Mouse (Mus musculus): ENCODE data around the gene Gm15517. TPM values are rescaled to one million over a fixed set of nuclear protein-coding genes. Genes with fewer than 3 reads are reported as not detected.
"Not testable (repeated sequence)": the region's sequence is repeated elsewhere in the genome, so short reads cannot be mapped to it uniquely, and the experiment has no call there.

Gm15517 gene
- not detected in 2 replicates for polyA plus RNA-seq (2015; fragmentation: Nextera tagmentation; extraction: Ambion mirVana)

- Histone ChIP-seq H3K9me3 (replicated peaks; ENCODE audit: control insufficient read depth, low read length) (no peaks in the 10 kb centered on the region), H3K4me1 (ENCODE audit: control insufficient read depth, insufficient read depth, low read length) (0 out of 2 replicates have a peak, but pooled peaks cover 3% of the 10 kb centered on the region), H3K4me3 (ENCODE audit: low read length) (no peak within 1 kb of the TSS), H3K4me2 (ENCODE audit: low read depth, low read length) (no peak within 1 kb of the TSS), H3K27me3 (ENCODE audit: control insufficient read depth, insufficient read depth, low read length) (peaks cover 23% of the 10 kb centered on the region), H3K36me3 (ENCODE audit: control insufficient read depth, insufficient read depth) (no peaks in the 10 kb centered on the region), H3K27ac (ENCODE audit: low read length) (no peak within 1 kb of the TSS), H3K9ac (ENCODE audit: low read length) (no peak within 1 kb of the TSS)
- ATAC-seq (replicated peaks; ENCODE audit: extremely low read depth, insufficient read depth, low FRiP score) = no peak
- 43% methylated on average over 5 of the region's 5 CpGs for WGBS
Measured at GRCm38 (mm10) chr7:44261147-44261546, at the start of gene Gm15517. Gene Gm15517 (plus strand): TSS chr7:44261447.

GRCm38 (mm10) chr7:44215645-44216044, 45.6 kb upstream of the Gm15517 start, which contains the start of gene Klk1b5:
Gene Klk1b5 (plus strand): TSS chr7:44215945.
- no peaks in the 10 kb centered on the region; the same call in 1 of the 2 replicates for H3K27me3 ChIP-seq (ENCODE audit: control insufficient read depth, insufficient read depth, low read length)
- H3K9me3 ChIP-seq (replicated peaks; ENCODE audit: control insufficient read depth, low read length) = no peaks in the 10 kb centered on the region
- no peak within 1 kb of the TSS for H3K4me2 ChIP-seq (ENCODE audit: low read depth, low read length)
- H3K9ac ChIP-seq (ENCODE audit: low read length) = no peak within 1 kb of the TSS
- H3K27ac ChIP-seq (ENCODE audit: low read length) = no peak within 1 kb of the TSS
- no peak for ATAC-seq (replicated peaks; ENCODE audit: extremely low read depth, insufficient read depth, low FRiP score)
- H3K4me1 ChIP-seq (ENCODE audit: control insufficient read depth, insufficient read depth, low read length) = no peaks in the 10 kb centered on the region
- 67% methylated on average over 1 of the region's 1 CpGs for WGBS
- no peaks in the 10 kb centered on the region for H3K36me3 ChIP-seq (ENCODE audit: control insufficient read depth, insufficient read depth)
- no peak within 1 kb of the TSS for H3K4me3 ChIP-seq (ENCODE audit: low read length)

GRCm38 (mm10) chr7:44221601-44222000, 39.6 kb upstream of the Gm15517 start:
- H3K4me1 ChIP-seq (ENCODE audit: control insufficient read depth, insufficient read depth, low read length); H3K9ac ChIP-seq (ENCODE audit: low read length); H3K4me2 ChIP-seq (ENCODE audit: low read depth, low read length); H3K4me3 ChIP-seq (ENCODE audit: low read length); H3K27ac ChIP-seq (ENCODE audit: low read length); ATAC-seq (replicated peaks; ENCODE audit: extremely low read depth, insufficient read depth, low FRiP score); H3K27me3 ChIP-seq (ENCODE audit: control insufficient read depth, insufficient read depth, low read length); H3K36me3 ChIP-seq (ENCODE audit: control insufficient read depth, insufficient read depth); H3K9me3 ChIP-seq (replicated peaks; ENCODE audit: control insufficient read depth, low read length): not testable (repeated sequence)
- WGBS = 58% methylated on average over 8 of the region's 10 CpGs

GRCm38 (mm10) chr7:44222335-44222734, 38.9 kb upstream of the Gm15517 start:
- H3K4me3 ChIP-seq (ENCODE audit: low read length); ATAC-seq (replicated peaks; ENCODE audit: extremely low read depth, insufficient read depth, low FRiP score); H3K9ac ChIP-seq (ENCODE audit: low read length); H3K4me2 ChIP-seq (ENCODE audit: low read depth, low read length); H3K9me3 ChIP-seq (replicated peaks; ENCODE audit: control insufficient read depth, low read length); H3K4me1 ChIP-seq (ENCODE audit: control insufficient read depth, insufficient read depth, low read length); H3K36me3 ChIP-seq (ENCODE audit: control insufficient read depth, insufficient read depth); H3K27me3 ChIP-seq (ENCODE audit: control insufficient read depth, insufficient read depth, low read length); H3K27ac ChIP-seq (ENCODE audit: low read length): not testable (repeated sequence)
- 60% methylated on average over 6 of the region's 6 CpGs for WGBS

GRCm38 (mm10) chr7:44225076-44225475, 36.2 kb upstream of the Gm15517 start, which contains the start of gene Klk1:
Gene Klk1 (plus strand): TSS chr7:44225360.
- ATAC-seq (replicated peaks; ENCODE audit: extremely low read depth, insufficient read depth, low FRiP score) = no peak
- WGBS = 45% methylated on average over 1 of the region's 1 CpGs

GRCm38 (mm10) chr7:44235909-44236308, 25.3 kb upstream of the Gm15517 start, which contains the start of gene Gm36864:
Gene Gm36864 (plus strand): TSS chr7:44236177.
- 45% methylated on average over 3 of the region's 3 CpGs for WGBS
- ATAC-seq (replicated peaks; ENCODE audit: extremely low read depth, insufficient read depth, low FRiP score) = no peak

More at GRCm38 (mm10) chr7:44225076-44225475, 36.2 kb upstream of the Gm15517 start, which contains the start of gene Klk1:
- no peaks in the 10 kb centered on the region for H3K4me1 ChIP-seq (ENCODE audit: control insufficient read depth, insufficient read depth, low read length)
- no peak within 1 kb of the TSS for H3K4me3 ChIP-seq (ENCODE audit: low read length)
- H3K9me3 ChIP-seq (replicated peaks; ENCODE audit: control insufficient read depth, low read length) = no peaks in the 10 kb centered on the region
- no peaks in the 10 kb centered on the region for H3K36me3 ChIP-seq (ENCODE audit: control insufficient read depth, insufficient read depth)
- H3K27ac ChIP-seq (ENCODE audit: low read length) = no peak within 1 kb of the TSS
- H3K27me3 ChIP-seq (ENCODE audit: control insufficient read depth, insufficient read depth, low read length) = no peaks in the 10 kb centered on the region; the same call in 1 of the 2 replicates
- no peak within 1 kb of the TSS for H3K4me2 ChIP-seq (ENCODE audit: low read depth, low read length)
- no peak within 1 kb of the TSS for H3K9ac ChIP-seq (ENCODE audit: low read length)

GRCm38 (mm10) chr7:44239913-44240312, 21.3 kb upstream of the Gm15517 start:
- no peaks in the 10 kb centered on the region for H3K36me3 ChIP-seq (ENCODE audit: control insufficient read depth, insufficient read depth)
- H3K4me3 ChIP-seq (ENCODE audit: low read length) = no peak overlapping the region
- 41% methylated on average over 2 of the region's 2 CpGs for WGBS
- H3K27me3 ChIP-seq (ENCODE audit: control insufficient read depth, insufficient read depth, low read length) = no peaks in the 10 kb centered on the region
- no peaks in the 10 kb centered on the region for H3K9me3 ChIP-seq (replicated peaks; ENCODE audit: control insufficient read depth, low read length)
- no peak overlapping the region for H3K4me2 ChIP-seq (ENCODE audit: low read depth, low read length)
- H3K9ac ChIP-seq (ENCODE audit: low read length) = no peak overlapping the region
- H3K27ac ChIP-seq (ENCODE audit: low read length) = no peak overlapping the region
- ATAC-seq (replicated peaks; ENCODE audit: extremely low read depth, insufficient read depth, low FRiP score) = no peak
- no peaks in the 10 kb centered on the region for H3K4me1 ChIP-seq (ENCODE audit: control insufficient read depth, insufficient read depth, low read length)

More at GRCm38 (mm10) chr7:44235909-44236308, 25.3 kb upstream of the Gm15517 start, which contains the start of gene Gm36864:
- H3K9ac ChIP-seq (ENCODE audit: low read length) = no peak within 1 kb of the TSS
- H3K4me1 ChIP-seq (ENCODE audit: control insufficient read depth, insufficient read depth, low read length) = no peaks in the 10 kb centered on the region
- no peaks in the 10 kb centered on the region for H3K27me3 ChIP-seq (ENCODE audit: control insufficient read depth, insufficient read depth, low read length)
- no peak within 1 kb of the TSS for H3K27ac ChIP-seq (ENCODE audit: low read length)
- H3K36me3 ChIP-seq (ENCODE audit: control insufficient read depth, insufficient read depth) = no peaks in the 10 kb centered on the region
- no peak within 1 kb of the TSS for H3K4me2 ChIP-seq (ENCODE audit: low read depth, low read length)
- no peaks in the 10 kb centered on the region for H3K9me3 ChIP-seq (replicated peaks; ENCODE audit: control insufficient read depth, low read length)
- H3K4me3 ChIP-seq (ENCODE audit: low read length) = no peak within 1 kb of the TSS

- no peak overlapping the region for H3K27ac ChIP-seq (ENCODE audit: low read length)
- 42% methylated on average over 1 of the region's 1 CpGs for whole genome bisulfite sequencing
- H3K4me3 ChIP-seq (ENCODE audit: low read length) = no peak overlapping the region
- ATAC-seq (replicated peaks; ENCODE audit: extremely low read depth, insufficient read depth, low FRiP score) = no peak
- H3K4me2 ChIP-seq (ENCODE audit: low read depth, low read length) = no peak overlapping the region
- no peaks in the 10 kb centered on the region for H3K9me3 ChIP-seq (replicated peaks; ENCODE audit: control insufficient read depth, low read length)
- H3K4me1 ChIP-seq (ENCODE audit: control insufficient read depth, insufficient read depth, low read length) = peaks cover 5% of the 10 kb centered on the region; the same call in 1 of the 2 replicates
- H3K27me3 ChIP-seq (ENCODE audit: control insufficient read depth, insufficient read depth, low read length) = no peaks in the 10 kb centered on the region
- no peaks in the 10 kb centered on the region for H3K36me3 ChIP-seq (ENCODE audit: control insufficient read depth, insufficient read depth)
- no peak overlapping the region for H3K9ac ChIP-seq (ENCODE audit: low read length)
Measured at GRCm38 (mm10) chr7:44240712-44241111, 20.5 kb upstream of the Gm15517 start.

GRCm38 (mm10) chr7:44241163-44241562, 20.1 kb upstream of the Gm15517 start:
- no peak overlapping the region for H3K4me2 ChIP-seq (ENCODE audit: low read depth, low read length)
- H3K27me3 ChIP-seq (ENCODE audit: control insufficient read depth, insufficient read depth, low read length) = no peaks in the 10 kb centered on the region
- H3K4me3 ChIP-seq (ENCODE audit: low read length) = no peak overlapping the region
- no peak for ATAC-seq (replicated peaks; ENCODE audit: extremely low read depth, insufficient read depth, low FRiP score)
- no peak overlapping the region for H3K9ac ChIP-seq (ENCODE audit: low read length)
- 49% methylated on average over 2 of the region's 2 CpGs for WGBS
- no peaks in the 10 kb centered on the region for H3K9me3 ChIP-seq (replicated peaks; ENCODE audit: control insufficient read depth, low read length)
- no peak overlapping the region for H3K27ac ChIP-seq (ENCODE audit: low read length)
- H3K36me3 ChIP-seq (ENCODE audit: control insufficient read depth, insufficient read depth) = no peaks in the 10 kb centered on the region
- peaks cover 5% of the 10 kb centered on the region; the same call in 1 of the 2 replicates for H3K4me1 ChIP-seq (ENCODE audit: control insufficient read depth, insufficient read depth, low read length)
